Mouse (Mus musculus) urinary bladder, adult 2 months (tissue): Measurements from ENCODE around the gene Ogfod3. TPM values are rescaled to one million over a fixed set of nuclear protein-coding genes. Genes with fewer than 3 reads are reported as not detected.

Experiments
- DNase-seq: peaks from one replicate; pipeline ENCODE4 v3.0.0; 2022; ENCODE audit warnings: low spot score
- polyA plus RNA-seq: library from polyadenylated mRNA; depleted of rRNA; stranded (reverse); fragments of >200 nt; gene quantifications from 2 replicates; pipeline ENCODE4 v1.2.3, GENCODE M21; 2012

Ogfod3 gene
- polyA plus RNA-seq, 1 experiment: 7.4 TPM

DNA sequence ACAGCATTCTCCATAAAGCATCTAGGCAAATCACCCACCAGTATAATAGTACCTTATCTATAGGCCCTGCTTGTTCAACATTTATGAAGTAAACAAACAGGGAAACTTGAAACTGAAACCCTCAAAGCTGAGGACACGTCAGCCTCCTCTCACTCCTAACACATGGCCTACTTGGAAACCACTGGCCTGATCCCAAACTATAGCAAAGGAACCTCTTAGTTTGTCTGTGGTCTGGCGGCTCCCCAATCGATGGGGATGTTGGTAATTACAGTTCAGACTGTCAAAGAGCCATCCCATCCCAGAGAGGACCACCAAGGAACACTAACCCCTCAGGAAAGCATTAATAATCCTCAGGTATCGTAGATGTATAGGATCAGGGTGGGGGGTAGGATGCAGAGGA is 4.7 kb downstream of the Ogfod3 start:
- no peak for DNase-seq

GRCm38 (mm10) chr11:121198622-121199021 is 5.9 kb downstream of the Ogfod3 start:
- DNase-seq: no peak

- DNase-seq: no peak
Measured at GRCm38 (mm10) chr11:121193415-121193814, 11.1 kb downstream of the Ogfod3 start.

- no peak for DNase-seq
Measured at GRCm38 (mm10) chr11:121192742-121193141, 11.8 kb downstream of the Ogfod3 start.

DNA sequence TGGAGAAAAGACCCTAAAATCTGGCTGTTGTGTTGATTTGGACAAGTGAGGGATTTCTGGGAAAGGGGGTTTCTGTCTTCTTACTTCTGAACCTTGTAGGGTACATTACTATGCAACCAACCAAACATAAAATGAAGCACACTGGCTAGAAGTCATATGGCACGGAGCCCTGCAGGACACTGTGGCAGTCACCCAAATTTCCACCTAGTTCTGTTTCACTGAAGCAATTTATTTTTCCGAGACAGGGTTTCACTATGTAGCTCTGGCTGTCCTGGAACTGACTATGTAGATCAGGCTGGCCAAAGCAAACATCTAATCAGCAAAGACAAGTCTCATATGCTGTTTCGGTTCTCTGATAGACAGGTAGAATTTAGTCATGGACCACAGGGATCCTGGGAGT is 14.8 kb downstream of the Ogfod3 start:
- no peak for DNase-seq

DNA sequence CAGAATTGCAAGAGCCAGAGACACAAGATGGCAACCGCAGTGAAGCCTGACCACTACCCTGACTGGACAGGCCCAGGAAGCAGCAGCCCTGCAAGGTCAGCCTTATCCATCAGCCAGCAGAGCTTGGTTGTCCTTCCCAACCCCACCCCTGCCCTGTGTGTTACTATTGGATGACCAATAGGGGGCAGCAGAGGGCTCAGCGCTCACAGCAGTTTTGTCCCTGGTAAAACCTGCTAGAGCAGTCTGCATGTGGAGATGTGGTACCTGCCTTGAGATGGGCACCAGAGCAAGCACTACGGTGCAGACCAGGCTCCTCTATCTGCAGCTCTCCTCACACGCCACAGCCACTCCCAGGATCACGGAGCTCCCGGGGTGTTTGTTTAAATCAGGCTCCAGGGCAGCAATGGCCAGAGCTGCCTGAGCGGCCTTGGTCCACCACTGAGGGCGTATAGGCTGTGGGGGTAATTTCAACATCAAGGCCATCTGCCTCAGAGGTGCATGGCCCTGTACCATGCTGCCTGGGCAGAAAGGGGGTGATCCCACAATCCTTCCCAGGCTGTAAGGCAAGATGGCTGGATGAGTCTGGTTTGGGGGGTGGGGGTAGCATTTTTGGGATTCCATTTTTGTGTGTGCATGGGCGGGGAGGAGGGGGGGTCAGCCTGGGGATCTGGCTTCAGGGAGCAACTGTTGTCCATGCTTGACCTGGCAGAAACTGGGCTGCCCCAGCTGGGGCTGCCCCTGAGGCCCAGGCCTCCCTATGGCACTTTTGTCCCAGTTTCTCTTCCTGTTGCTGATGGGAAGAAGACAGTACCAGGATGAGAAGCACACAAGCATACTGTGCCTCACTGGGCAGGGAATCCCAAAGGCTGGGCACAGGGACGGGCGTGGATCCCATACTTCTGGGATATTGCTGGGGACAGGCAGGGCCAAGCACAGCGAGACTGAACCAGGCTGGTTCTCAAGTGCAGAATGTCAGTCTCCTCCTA is 27.9 kb downstream of the Ogfod3 start:
- peak; percentile 21 for DNase-seq

DNA sequence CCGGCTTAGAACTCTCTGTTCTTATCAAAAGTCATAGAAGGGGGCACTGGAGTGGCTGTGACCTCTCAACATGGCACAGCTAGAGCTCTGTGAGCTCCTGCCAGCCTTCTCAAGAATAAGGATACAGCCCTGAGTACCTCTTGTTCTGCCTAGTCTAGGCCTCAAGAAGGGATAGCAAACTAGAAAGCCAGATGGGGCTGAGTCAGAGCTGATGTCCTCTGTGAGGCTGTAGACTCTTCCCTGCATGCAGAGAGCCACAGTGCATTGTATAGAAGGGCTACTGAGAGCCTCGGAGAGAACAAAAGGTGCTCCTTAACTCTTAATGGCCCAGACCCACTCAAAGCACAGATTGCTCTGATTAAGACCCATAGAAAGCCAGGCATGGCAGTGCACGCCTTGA is 30.3 kb downstream of the Ogfod3 start:
- DNase-seq: no peak

DNA sequence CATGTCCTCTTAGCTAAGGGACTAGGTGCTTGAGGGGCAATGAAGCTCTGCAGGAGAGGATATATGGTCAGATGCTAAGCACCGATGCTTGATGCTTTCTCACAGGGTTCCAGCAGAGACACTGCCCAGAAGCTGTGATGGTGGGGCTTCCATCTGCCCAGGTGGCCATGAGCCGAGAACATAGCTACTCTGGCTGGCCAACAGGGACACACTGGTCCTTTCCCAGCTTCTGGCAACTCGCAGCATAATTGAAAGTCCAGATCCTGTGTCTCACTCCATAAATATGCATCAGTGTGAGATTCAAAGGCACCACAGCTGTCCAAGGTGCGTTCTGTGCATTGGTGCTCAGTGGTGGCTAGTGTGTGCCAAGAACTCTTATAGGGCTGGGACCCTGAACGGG is 31.3 kb downstream of the Ogfod3 start:
- no peak for DNase-seq

DNA sequence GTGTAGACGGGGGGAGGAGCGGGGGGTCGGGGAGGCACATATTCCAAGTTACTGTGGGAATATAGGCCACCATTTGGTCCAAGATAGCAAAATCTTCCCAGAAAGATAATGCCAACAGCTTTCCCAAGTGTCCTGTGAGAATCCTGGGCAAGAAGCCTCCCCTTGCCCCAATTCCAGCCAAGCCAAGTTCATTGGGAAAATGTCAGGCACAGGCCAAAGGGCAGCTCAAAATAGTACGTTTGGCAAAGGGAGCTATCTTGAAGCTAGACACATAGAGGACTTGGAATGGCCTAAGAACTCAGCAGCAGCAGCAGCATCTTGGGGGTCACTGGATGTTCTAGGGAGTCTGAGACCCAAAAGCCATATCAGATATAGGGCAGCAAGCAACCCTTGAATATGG is 40.8 kb downstream of the Ogfod3 start:
- DNase-seq: no peak

DNA sequence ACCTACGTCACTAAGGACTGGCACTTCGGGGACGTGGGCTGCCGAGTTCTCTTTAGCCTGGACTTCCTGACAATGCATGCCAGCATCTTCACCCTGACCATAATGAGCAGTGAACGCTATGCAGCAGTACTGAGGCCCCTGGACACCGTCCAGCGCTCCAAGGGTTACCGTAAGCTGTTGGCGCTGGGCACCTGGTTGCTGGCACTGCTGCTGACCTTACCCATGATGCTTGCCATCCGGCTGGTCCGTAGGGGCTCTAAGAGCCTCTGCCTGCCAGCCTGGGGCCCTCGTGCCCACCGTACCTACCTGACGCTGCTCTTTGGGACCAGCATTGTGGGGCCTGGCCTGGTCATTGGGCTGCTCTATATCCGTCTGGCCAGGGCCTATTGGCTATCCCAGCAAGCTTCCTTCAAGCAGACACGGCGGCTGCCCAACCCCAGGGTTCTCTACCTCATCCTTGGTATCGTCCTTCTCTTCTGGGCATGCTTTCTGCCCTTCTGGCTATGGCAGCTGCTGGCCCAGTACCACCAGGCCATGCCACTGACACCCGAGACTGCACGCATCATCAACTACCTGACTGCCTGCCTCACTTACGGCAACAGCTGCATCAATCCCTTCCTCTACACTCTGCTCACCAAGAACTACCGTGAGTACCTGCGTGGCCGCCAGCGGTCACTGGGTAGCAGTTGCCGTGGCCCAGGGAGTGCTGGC is 43.7 kb downstream of the Ogfod3 start:
- no peak for DNase-seq

DNA sequence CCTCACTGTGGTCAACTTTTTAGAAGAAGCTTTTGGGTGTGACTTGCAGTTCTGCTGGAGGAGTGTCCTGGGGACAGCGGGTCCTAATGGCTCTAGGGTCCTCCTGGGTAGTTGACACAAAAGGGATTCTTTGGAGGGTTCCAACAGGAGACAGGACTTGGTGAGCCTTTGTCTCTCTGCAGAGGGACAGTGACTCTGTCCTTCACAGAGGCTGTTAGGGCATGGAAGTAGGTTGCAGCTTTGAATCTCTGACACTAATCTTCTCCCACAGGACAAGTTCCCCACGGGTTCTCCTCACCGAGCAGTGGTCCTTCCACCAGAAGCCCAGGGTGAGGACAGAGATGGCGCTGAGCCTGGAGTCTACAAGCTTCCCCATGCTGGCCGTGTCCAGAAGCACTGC is 44.5 kb downstream of the Ogfod3 start, which contains the start of gene Uts2r:
Gene Uts2r, plus strand, starts transcription at position 301 of the 400 bp plus-strand sequence.
- DNase-seq: no peak

- no peak for DNase-seq
Measured at GRCm38 (mm10) chr11:121156411-121156891, 48.1 kb downstream of the Ogfod3 start.

DNA sequence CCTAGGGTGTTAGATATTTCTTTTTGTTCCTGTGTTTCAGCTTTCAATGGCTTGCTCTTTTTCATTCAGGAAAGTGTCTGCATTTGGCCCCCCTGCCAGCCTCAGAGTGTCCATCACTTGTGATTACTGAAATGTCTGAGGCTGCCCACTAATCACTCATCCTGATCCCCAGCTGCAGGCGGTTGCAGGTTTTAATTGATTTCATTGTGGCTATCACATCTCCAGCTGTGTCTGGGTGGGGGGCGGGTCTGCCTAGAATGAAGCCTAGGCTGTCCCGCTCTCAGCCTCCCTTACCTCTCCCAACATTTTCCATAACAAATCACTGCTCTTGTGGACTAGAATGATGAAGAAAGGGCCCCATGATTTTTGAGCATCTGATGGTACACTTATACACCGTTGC is 50.3 kb downstream of the Ogfod3 start:
- no peak for DNase-seq

- no peak for DNase-seq
Measured at GRCm38 (mm10) chr11:121148193-121148592, 56.3 kb downstream of the Ogfod3 start.

- no peak for DNase-seq
Measured at GRCm38 (mm10) chr11:121145865-121146264, 58.6 kb downstream of the Ogfod3 start, which contains the start of gene Tex19.1. Gene Tex19.1, plus strand, starts transcription at chr11:121146143.

GRCm38 (mm10) chr11:121143325-121144015 is 61.0 kb downstream of the Ogfod3 start:
- no peak for DNase-seq

GRCm38 (mm10) chr11:121138732-121139131 is 65.8 kb downstream of the Ogfod3 start:
- no peak for DNase-seq

GRCm38 (mm10) chr11:121137682-121138081 is 66.8 kb downstream of the Ogfod3 start:
- no peak for DNase-seq

DNA sequence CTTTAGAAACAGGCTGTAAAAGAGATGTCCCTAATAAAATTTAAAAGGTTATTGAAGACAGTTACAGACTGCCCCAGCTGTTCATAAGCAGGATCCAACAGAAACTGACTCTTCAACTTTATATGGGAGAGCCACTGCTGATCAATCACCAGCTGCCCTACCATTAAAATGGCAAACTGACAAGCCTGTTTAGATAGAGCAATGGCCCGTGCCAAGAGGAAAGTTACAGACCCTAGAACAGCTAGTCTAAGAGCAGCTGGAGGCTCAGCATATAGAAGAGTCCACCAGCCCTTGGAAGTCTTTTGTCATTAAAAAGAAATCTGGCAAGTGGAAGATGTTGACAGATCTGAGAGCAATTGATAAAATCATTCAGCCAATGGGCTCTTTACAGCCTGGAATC is 69.9 kb downstream of the Ogfod3 start:
- DNase-seq: no peak

- no peak for DNase-seq
Measured at GRCm38 (mm10) chr11:121129616-121130015, 74.9 kb downstream of the Ogfod3 start.
